Mouse (Mus musculus) brown adipose tissue, adult 24 weeks (tissue): ENCODE measurements around the gene Olfr891. TPM values are rescaled to one million over a fixed set of nuclear protein-coding genes. Genes with fewer than 3 reads are reported as not detected.
"Not testable (repeated sequence)": the region's sequence is repeated elsewhere in the genome, so short reads cannot be mapped to it uniquely, and the experiment has no call there.

Experiments
- H3K27ac ChIP-seq: fragments of 200-500 bp; replicated peaks from 2 replicates; pipeline ENCODE4 v1.5.1; 2012; ENCODE audit warnings: low read depth, mild to moderate bottlenecking, low read length
- H3K4me1 ChIP-seq: fragments of 200-500 bp; 2 replicates; pipeline ENCODE4 v1.6.1; 2012; ENCODE audit warnings: low read length, mixed read lengths; ENCODE audit not compliant: control insufficient read depth, insufficient read depth, insufficient read length
- H3K4me3 ChIP-seq: fragments of 200-500 bp; 2 replicates; pipeline ENCODE4 v1.5.1; 2012; ENCODE audit warnings: low read depth, mild to moderate bottlenecking, low read length, moderate library complexity; ENCODE audit not compliant: insufficient read depth
- polyA plus RNA-seq: library from polyadenylated mRNA; stranded (reverse); fragments of >200 nt; gene quantifications from 2 replicates; pipeline ENCODE4 v1.2.4, GENCODE M21; 2012; ENCODE audit not compliant: missing spikeins, insufficient read depth, insufficient read length

The Olfr891 gene
- not detected in 2 replicates for polyA plus RNA-seq

DNA sequence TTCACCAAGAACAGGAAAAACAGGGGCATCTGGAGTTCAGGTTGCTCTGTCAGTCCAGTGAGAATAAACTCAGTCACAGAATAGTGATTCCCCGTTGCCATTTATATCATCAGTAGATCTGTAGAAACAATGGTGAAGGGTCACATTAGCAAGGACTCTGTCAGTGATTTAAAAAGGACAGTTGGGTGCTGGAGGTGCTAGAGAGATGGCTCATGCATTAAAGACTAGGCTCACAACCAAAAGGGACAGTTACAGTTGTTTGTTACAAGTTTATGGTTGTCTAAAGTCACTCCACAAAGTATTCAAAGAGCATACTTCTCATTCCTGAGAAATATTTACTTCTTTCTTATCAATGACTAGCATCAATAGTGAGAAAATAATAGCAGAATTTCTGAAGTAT, at the start of gene Olfr891:
Gene Olfr891 (minus strand): TSS at position 101 of the 400 bp plus-strand sequence.
- Histone ChIP-seq H3K4me3 (no peak within 1 kb of the TSS), H3K4me1 (no peaks in the 10 kb centered on the region), H3K27ac (no peak within 1 kb of the TSS)

DNA sequence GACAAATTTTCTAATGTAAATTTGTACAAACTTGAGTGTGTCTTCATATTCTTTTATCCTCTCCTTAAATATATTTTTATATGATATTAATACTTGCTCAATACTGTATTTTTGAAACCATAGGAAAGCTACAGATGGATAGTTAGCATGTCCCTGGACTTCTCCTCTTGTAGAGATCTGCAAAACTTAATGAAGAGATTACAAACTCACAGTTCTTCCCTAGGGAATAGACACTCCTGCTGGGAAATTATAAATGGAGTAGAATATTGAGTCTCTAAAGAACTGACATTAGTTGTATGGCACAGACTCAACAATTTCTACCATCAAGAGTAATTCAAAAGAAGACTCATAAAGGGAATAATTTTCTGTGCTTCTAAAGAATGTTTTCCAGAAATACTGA, 37.1 kb upstream of the Olfr891 start, which contains the start of gene Olfr894:
Gene Olfr894 (plus strand): TSS at position 301 of the 400 bp plus-strand sequence.
- Histone ChIP-seq H3K4me3 (no peak within 1 kb of the TSS), H3K27ac (no peak within 1 kb of the TSS), H3K4me1 (no peaks in the 10 kb centered on the region)

DNA sequence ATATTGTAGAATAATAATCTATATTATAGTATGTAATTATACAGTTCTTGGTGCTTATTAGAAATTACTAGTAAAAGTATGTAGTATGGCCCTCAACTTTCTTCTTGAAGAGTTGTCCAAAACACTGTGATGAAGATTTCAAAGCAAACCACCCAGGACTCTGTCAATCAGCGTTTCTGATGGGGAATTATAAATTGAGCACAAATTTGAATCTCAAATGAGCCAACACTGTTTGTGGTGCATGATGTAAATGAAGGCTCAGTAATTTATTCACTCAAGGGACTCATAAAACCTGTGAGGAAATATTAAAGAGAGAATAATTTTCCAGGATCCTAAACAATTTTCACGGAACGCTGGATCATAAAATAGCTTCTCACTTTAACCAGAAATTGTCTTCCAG, 27.4 kb upstream of the Olfr891 start, which contains the start of gene Olfr893:
Gene Olfr893 (plus strand): TSS at position 301 of the 400 bp plus-strand sequence.
- no peaks in the 10 kb centered on the region for H3K4me1 ChIP-seq
- H3K4me3 ChIP-seq = no peak within 1 kb of the TSS
- H3K27ac ChIP-seq = no peak within 1 kb of the TSS

DNA sequence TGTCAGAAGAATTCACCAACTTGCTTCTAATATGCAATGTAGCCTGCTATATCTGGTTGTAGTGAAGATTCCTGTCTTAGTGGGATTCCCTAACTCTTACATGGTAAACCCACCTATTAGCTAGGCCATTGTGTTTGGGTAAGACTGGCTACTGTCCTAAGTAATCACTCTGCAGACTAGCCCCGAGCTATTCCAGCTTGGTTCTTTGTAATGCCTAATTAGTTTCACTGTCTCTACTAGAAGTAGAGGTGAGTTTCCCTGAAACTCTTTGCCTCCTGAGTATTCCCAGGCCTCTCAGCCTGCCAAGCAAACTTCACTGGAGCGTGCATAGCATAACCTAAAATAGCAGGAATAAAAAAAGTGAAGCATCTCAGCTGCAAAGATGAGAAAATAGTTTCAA, 12.3 kb downstream of the Olfr891 start:
- not testable (repeated sequence) for H3K4me1 ChIP-seq, H3K4me3 ChIP-seq, H3K27ac ChIP-seq

DNA sequence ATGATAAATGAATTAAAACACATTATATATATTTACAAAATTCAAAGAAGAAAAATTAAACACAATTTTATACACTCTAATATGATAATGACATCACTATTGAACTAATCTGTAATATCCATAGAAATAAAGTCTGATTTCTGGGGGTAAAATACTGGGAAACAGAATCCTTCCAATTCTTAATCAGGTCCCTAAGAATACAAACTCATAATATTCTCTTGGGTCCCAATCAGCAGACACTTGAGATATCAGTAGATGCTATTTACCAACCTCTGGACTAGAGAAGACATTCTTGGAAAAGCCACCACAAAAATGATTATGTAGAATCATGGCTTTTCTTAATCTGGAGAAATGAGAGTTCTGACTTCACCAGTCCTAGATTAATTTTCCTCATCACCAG, 38.4 kb downstream of the Olfr891 start, which contains the start of gene Olfr890:
Gene Olfr890 (plus strand): TSS at position 301 of the 400 bp plus-strand sequence.
- Histone ChIP-seq H3K4me3 (no peak within 1 kb of the TSS), H3K27ac (no peak within 1 kb of the TSS), H3K4me1 (no peaks in the 10 kb centered on the region)

Other genes with a start within 250 kb of the Olfr891 start
- not detected in 2 replicates for gene Olfr881, start 189.0 kb downstream of the Olfr891 start, polyA plus RNA-seq
- not detected in 2 replicates for gene Olfr883, start 155.0 kb downstream of the Olfr891 start, polyA plus RNA-seq
- not detected in 2 replicates for gene Olfr884, start 134.3 kb downstream of the Olfr891 start, polyA plus RNA-seq
- gene Olfr885, start 119.5 kb downstream of the Olfr891 start, polyA plus RNA-seq = not detected in 2 replicates
- not detected in 2 replicates for gene Olfr887, start 96.7 kb downstream of the Olfr891 start, polyA plus RNA-seq
- gene Olfr888, start 72.7 kb downstream of the Olfr891 start, polyA plus RNA-seq = not detected in 2 replicates
- not detected in 2 replicates for gene Olfr889, start 65.6 kb downstream of the Olfr891 start, polyA plus RNA-seq
- gene Olfr890, start 38.3 kb downstream of the Olfr891 start, polyA plus RNA-seq = not detected in 2 replicates
- gene Olfr893, start 27.5 kb upstream of the Olfr891 start, polyA plus RNA-seq = not detected in 2 replicates
- gene Olfr894, start 37.2 kb upstream of the Olfr891 start, polyA plus RNA-seq = not detected in 2 replicates
- not detected in 2 replicates for gene Olfr143, start 72.0 kb upstream of the Olfr891 start, polyA plus RNA-seq
- not detected in 2 replicates for gene Olfr895, start 87.0 kb upstream of the Olfr891 start, polyA plus RNA-seq
- not detected in 2 replicates for gene Olfr896-ps1, start 110.3 kb upstream of the Olfr891 start, polyA plus RNA-seq
- gene Olfr25, start 148.2 kb upstream of the Olfr891 start, polyA plus RNA-seq = not detected in 2 replicates
- gene Olfr898, start 167.6 kb upstream of the Olfr891 start, polyA plus RNA-seq = not detected in 2 replicates
- not detected in 2 replicates for gene Olfr250, start 186.1 kb upstream of the Olfr891 start, polyA plus RNA-seq
- gene Olfr251, start 196.3 kb upstream of the Olfr891 start, polyA plus RNA-seq = not detected in 2 replicates
- not detected in 2 replicates for gene Olfr147, start 220.9 kb upstream of the Olfr891 start, polyA plus RNA-seq
- gene Olfr901, start 248.6 kb upstream of the Olfr891 start, polyA plus RNA-seq = not detected in 2 replicates